Mouse (Mus musculus) left cerebral cortex, postnatal 14 days (tissue): ENCODE measurements at regions not wholly inside any gene's neighbourhood (a gene's known extent, or its start where the extent isn't known, plus 50 kb on each side); places are given as distances from the start of the nearest gene placed in this dataset.
A peak's percentile ranks its signal among the peaks of the same experiment; 100 is the strongest.
"Not testable (repeated sequence)": the region's sequence is repeated elsewhere in the genome, so short reads cannot be mapped to it uniquely, and the experiment has no call there.

Experiments used
- DNase-seq, 2 experiments: peaks; one replicate each; pipeline ENCODE4 v3.0.0; 2021 to 2022; ENCODE audit warnings: low spot score in 2 of 2, mixed read lengths in 1 of 2
- intact Hi-C: fragments of 180-260 bp; cut with DNase I; formaldehyde crosslinking; loops from one replicate; pipeline ENCODE4 v1.15.1; 2025

DNA sequence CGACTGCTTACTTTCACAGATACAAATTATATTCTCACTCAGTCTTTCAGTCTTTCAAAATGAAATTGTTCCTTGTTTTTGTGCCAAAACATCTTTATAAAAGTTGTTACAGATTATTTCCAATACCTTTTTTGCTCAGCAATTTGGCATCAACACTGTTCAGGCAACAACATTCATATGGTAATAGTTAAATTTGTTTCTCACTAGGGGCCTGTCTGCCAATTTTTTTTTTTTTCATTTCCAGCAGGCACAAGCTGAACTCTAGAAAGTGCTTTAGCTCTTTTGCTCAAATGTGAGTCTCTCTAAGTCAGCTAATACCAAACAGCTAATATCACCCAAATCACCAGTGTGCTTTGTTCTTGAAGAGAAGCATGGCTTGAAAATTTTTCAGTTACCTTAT lies 199.4 kb downstream of the Antxr2 start:
- intact Hi-C loops = no loop called here
- no peak for DNase-seq

- intact Hi-C loops = no loop called here
- no peak for DNase-seq
These were observed 213.4 kb downstream of the Antxr2 start for GRCm38 (mm10) chr5:97817485-97817884.

DNA sequence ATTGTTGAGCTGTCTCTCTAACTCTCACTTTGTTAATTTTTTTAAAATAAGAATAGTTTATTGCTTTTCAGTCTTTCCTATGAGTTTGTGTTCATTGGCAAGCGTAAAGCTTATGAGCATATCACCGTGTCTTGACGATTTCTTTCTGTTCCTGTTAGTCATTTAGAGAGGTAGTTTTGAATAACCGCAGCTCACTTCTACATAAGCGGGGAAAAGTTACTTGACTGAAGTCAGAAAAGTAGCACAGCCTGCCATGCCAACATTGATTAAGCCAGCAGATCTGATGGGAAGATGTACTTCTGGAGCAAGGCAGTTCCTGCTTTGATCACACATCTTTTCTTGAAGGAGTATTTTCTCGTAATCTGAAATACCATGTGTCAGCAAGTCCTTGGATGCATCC lies 215.5 kb downstream of the Antxr2 start:
- no peak for DNase-seq
- intact Hi-C loops = no loop called here

DNA sequence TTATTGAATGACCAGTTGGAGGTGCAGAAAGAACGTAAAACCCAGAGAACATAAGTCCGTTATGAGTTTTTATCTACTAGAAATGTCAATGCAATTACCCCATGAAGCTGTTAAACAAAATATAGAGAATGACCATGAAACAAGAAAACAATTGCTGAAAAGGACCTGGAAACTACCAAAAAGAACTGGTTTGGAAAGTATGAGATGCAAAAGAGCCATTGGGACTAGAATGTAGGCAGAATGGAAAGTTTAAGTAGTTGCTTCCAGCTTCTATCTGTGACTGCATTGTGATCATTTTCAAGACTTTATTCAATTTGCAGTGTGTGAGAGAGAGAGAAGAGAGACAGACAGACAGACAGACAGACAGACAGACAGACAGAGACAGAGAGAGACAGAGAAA lies 216.1 kb downstream of the Antxr2 start:
- intact Hi-C loops = no loop called here
- no peak for DNase-seq

GRCm38 (mm10) chr5:97812611-97813350 lies 218.1 kb downstream of the Antxr2 start:
- intact Hi-C loops = no loop called here
- DNase-seq = no peak

GRCm38 (mm10) chr5:97809007-97809406 lies 221.8 kb downstream of the Antxr2 start:
- DNase-seq = no peak
- intact Hi-C loops = no loop called here

DNA sequence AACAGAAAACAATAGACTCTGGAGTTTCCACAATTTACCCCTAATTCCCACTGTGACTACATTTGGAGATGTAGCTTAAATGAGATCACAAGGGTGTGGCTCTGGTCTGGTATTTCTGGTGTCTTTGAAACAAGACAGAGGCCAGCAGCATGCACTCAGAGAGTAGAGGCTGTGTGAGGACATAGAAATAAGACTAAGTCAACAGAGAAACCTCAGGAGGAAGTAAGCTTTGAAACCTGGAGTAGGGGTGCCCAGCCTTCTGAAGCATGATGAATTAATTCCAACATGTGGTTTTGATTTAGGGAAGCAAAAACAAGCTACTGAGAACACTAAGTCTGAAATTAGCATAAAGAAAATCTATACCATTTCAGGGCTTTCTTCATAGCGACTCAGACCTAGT lies 223.7 kb downstream of the Antxr2 start:
- DNase-seq = no peak
- intact Hi-C loops = no loop called here

DNA sequence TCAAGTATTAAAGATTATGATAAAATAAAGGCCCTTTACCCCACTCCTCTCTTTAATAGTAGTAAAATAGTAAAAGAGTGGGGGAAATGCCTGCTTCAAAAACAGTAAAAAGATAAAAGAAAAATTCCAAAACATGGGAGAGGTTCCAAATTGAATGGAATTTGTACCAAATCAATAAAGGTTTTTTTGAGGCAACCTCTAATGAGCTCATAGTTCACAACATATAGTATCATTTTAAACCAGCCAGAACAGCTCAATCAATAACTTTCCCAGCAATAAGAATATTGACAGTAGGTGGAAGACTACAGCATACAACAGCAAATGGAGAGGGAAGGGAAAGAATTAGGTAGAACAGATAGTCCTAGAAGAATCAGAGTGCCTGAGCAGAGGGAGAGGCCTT lies 224.1 kb downstream of the Antxr2 start:
- intact Hi-C loops = no loop called here
- no peak for DNase-seq

- peak in 1 of 2 experiments; percentile 6 for DNase-seq
- intact Hi-C loops = no loop called here
These were observed 230.8 kb downstream of the Antxr2 start for GRCm38 (mm10) chr5:97800017-97800416.

GRCm38 (mm10) chr5:97788175-97788574 lies 242.7 kb downstream of the Antxr2 start:
- DNase-seq = no peak
- intact Hi-C loops = no loop called here

- DNase-seq = no peak
- intact Hi-C loops = no loop called here
These were observed 243.8 kb downstream of the Antxr2 start for GRCm38 (mm10) chr5:97787001-97787400.

GRCm38 (mm10) chr5:97775100-97775499 lies 255.7 kb downstream of the Antxr2 start:
- DNase-seq, intact Hi-C loops: not testable (repeated sequence)

- DNase-seq, intact Hi-C loops: not testable (repeated sequence)
These were observed 257.4 kb downstream of the Antxr2 start for GRCm38 (mm10) chr5:97773451-97773850.

DNA sequence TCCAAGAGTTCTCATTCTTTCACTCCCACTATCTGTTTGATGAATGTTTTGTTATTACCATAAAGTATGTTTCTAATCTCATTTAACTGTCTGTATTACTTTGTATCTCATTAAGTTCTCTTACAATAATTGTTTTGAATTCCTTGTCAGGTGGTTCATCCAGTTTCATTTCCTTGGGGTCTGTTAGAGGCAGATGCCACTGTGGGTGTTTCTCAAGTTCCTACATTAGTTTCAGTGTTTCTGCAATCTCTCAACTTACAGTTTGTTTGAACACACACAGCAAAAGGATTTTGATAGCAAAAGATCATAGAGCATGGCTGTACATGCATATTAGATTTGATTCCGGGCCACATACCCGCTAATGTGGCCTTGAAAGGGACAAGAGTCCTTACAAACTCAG lies 280.5 kb upstream of the Gk2 start:
- intact Hi-C loops = no loop called here
- DNase-seq = no peak

DNA sequence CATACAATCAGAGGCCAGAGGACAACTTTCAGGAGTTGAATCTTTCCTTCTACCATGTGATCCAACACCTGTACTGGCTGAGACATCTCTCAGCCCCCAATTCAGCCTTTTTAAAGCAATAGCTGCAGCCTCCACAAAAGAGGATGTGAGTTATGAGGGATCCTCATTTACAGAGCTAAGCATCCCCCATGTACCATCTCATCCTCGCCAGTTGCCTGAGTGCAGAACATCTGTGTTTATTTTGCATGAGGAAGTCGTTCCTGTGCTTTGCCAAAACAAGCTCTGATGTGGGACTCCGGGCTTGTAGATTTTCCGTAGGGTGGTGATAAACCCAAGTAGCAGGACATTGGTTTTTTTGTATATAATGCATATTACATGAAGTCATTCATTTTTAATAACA lies 274.1 kb upstream of the Gk2 start:
- no peak for DNase-seq
- intact Hi-C loops = no loop called here

DNA sequence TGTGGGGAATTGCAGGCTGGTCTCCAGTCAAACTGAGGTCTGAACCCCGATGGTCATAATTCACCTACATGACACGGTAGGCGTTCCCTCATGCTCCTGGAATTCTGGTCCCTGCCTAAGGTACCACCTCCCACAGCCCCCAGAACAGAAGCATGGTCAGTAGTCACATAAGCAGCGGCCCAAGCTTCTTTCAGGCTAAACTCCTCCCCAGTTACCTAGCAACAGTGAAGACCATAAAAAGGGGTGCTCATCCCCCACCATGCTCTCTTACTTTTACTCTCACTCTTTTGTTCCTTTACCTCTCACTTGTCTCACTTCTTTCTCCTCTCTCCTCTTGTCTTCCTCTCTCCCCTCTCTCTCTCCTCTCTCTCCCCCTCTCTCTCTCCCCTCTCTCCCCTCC lies 262.5 kb upstream of the Gk2 start:
- DNase-seq, intact Hi-C loops: not testable (repeated sequence)

GRCm38 (mm10) chr5:97705270-97705669 lies 248.4 kb upstream of the Gk2 start:
- intact Hi-C loops = no loop called here
- no peak for DNase-seq

DNA sequence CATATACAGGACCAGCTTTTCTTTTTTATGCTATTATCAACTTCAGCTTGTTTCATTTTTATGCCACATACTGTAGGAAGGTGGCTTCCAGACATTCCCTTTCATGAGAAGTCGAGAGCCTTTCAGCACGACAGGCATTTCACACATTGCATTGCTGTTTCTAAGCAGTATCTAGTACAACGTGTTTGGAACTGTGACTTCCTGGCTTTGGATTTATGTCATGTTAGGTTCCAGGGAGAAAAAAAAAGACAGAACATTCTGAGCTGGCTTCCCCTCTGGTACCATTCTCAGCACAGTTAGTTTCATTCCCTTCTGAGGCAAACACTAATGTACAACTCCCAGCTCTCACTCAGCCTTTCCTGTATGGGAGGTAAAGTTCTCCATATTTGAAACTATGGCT lies 243.7 kb upstream of the Gk2 start:
- intact Hi-C loops = no loop called here
- peak; percentile 21 to 75 for DNase-seq

DNA sequence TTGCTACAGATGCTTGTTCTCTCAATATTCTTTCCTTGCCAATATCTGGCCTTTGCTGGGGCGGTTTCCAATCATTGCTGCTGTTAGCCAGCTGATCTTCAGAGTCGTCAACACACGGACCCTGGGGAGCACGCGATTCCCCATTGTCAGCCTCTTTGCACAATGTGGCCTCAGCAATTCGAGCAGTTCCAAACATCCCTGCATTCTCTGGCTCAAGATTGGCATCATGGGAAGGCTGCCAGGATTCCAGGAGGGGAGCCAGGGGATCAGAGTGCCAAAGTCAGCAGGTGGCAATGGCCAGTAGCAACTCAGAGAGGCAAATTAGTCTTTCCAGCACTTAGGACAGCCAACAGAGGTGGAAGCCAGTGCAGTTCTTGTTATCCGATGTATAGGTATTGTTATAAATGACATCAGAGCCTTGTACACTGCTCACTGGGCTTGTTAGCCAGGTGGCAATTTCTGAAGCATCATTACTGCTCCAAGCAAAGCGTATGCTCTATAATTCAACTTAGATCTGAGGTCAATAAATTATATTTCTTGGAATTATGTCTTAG lies 240.8 kb upstream of the Gk2 start:
- peak in 1 of 2 experiments; percentile 4 for DNase-seq

DNA sequence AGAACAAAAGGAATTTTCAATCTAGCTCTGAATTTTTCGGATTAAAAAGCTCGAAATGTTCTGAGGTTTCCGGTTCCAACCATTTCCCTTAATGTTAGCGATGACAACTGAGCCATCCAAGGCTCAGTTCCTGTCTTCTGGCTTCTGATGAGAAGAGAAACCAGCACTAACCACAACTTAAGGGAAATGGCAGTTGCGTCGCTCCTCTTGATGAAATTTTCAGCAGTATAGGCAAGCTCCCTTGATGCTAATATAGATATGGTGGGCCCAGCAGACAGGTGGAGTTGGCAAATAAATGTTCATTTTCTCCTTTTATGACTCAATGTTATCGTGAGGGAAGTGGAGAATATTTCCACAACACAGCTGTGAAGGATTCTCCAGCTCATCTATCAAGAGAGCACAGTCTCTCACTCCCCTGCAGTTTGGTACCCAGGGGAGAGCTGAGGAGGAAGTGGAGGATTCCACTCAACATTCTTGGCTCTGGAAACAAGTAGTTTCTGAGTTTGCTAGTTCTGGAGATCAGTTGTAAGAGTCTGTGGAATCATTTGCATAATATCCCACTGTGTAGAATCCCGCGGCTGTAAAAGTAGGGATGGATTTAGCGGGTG lies 236.6 kb upstream of the Gk2 start:
- peak in 1 of 2 experiments; percentile 3 for DNase-seq
- intact Hi-C loops = no loop called here

More for the DNA sequence above, 240.8 kb upstream of the Gk2 start:
- intact Hi-C loops = no loop called here

- DNase-seq = no peak
- intact Hi-C loops = no loop called here
These were observed 228.6 kb upstream of the Gk2 start for GRCm38 (mm10) chr5:97685443-97685842.
